Mouse (Mus musculus) heart, postnatal 0 days (tissue): ENCODE results near the gene Syn3.

Experiments used
- CTCF ChIP-seq: IDR thresholded peaks from 2 replicates; pipeline ENCODE4 v1.5.1; 2016; ENCODE audit warnings: antibody characterized with exemption, control low read depth, low read depth
- EP300 ChIP-seq: IDR thresholded peaks from 2 replicates; pipeline ENCODE4 v1.6.1; 2016; ENCODE audit warnings: antibody characterized with exemption, low read depth

DNA sequence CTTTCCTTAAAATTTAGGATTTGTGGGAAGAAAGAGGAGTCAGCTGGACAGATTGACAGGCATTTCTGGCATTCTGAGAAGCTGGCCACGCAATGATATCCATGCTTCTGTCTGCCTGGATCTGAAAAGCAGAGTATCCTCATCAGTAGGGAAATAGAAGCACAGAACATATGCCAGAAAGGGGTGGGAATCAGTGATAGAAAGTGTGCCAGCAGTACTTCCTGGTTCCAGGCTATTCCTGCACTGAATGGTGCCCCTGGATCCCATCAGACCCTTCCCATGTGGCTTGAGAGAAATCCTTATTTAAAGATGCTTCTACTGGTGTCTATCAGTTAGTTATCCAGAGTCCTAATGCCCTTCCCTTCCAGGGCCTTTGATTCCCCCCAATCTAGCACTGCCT lies 249.4 kb downstream of the Syn3 start:
- no peak for TF ChIP-seq CTCF
- no peak for TF ChIP-seq EP300
